Mouse (Mus musculus): Measurements from ENCODE around the gene Cutal. TPM values are rescaled to one million over a fixed set of nuclear protein-coding genes. Genes with fewer than 3 reads are reported as not detected.

Cutal gene
- polyA plus RNA-seq, 1 experiment from 2014 or later = 0.05 TPM

DNA sequence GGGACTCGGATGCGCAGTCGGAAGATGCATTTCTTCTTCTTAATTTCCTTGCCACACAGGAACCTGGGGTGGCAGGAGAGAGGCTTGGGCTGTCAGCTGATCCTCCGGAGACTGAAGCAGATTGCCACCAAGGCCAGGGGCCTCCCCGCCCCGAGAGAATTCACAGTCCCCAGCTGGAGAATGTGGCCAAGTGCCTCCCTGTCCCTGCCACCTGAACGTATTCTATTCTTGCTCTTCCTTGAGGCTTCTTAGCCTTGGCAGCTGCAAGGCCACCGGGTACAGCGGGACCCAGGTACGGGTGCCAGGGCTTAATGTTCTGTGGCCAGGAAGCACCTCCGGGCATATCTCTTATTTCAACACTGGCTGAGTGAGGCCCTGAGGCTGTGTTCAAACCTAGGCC, 25.5 kb downstream of the Cutal start:
- no peak for ATAC-seq (ENCODE audit: low FRiP score)

DNA sequence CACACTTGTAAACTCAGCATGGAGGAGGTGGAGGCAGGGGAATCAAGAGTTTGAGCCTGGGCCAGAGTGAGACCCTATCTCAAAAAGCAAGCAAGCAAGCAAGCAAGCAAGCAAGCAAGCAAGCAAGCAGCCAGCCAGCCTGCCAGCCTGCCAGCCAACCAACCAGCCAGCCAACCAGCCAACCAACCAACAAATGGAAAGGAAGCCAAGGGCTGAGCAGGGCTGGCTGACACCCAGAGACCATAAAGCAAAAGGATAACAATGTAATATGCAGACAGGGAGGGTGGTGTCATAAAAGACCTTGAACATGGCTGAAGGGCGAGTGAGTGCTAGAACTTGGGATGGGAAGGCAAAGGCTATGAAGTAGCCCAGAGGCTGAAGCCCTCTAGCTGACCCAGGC, 26.2 kb downstream of the Cutal start:
- Histone ChIP-seq H3K9me3 (ENCODE audit: control insufficient read depth, low read length) (no peaks in the 10 kb centered on the region), H3K27me3 (ENCODE audit: control insufficient read depth, insufficient read depth, low read length) (no peaks in the 10 kb centered on the region), H3K4me1 (ENCODE audit: control insufficient read depth, insufficient read depth, low read length) (no peaks in the 10 kb centered on the region; the same call in 1 of the 2 replicates), H3K36me3 (ENCODE audit: control insufficient read depth, insufficient read depth, low read length) (no peaks in the 10 kb centered on the region), H3K4me2 (no peak overlapping the region), H3K4me3 (ENCODE audit: low read depth, low read length) (no peak overlapping the region), H3K9ac (ENCODE audit: low read length) (no peak overlapping the region), H3K27ac (ENCODE audit: low read depth, low read length) (no peak overlapping the region)
- 77% methylated on average over 1 of the region's 1 CpGs for WGBS
- ATAC-seq (ENCODE audit: low FRiP score) (no peak), DNase-seq (ENCODE audit: low spot score, missing footprints) (no peak)

More for the DNA sequence above, 25.5 kb downstream of the Cutal start:
- H3K9me3 ChIP-seq (ENCODE audit: control insufficient read depth, low read length) = no peaks in the 10 kb centered on the region
- no peaks in the 10 kb centered on the region for H3K36me3 ChIP-seq (ENCODE audit: control insufficient read depth, insufficient read depth, low read length)
- no peak overlapping the region for H3K9ac ChIP-seq (ENCODE audit: low read length)
- WGBS = 83% methylated on average over 11 of the region's 11 CpGs
- no peak overlapping the region for H3K4me3 ChIP-seq (ENCODE audit: low read depth, low read length)
- no peak overlapping the region for H3K27ac ChIP-seq (ENCODE audit: low read depth, low read length)
- no peak overlapping the region for H3K4me2 ChIP-seq
- H3K27me3 ChIP-seq (ENCODE audit: control insufficient read depth, insufficient read depth, low read length) = no peaks in the 10 kb centered on the region
- no peaks in the 10 kb centered on the region; the same call in 1 of the 2 replicates for H3K4me1 ChIP-seq (ENCODE audit: control insufficient read depth, insufficient read depth, low read length)
- peak; percentile 45 for DNase-seq (ENCODE audit: low spot score, missing footprints)

DNA sequence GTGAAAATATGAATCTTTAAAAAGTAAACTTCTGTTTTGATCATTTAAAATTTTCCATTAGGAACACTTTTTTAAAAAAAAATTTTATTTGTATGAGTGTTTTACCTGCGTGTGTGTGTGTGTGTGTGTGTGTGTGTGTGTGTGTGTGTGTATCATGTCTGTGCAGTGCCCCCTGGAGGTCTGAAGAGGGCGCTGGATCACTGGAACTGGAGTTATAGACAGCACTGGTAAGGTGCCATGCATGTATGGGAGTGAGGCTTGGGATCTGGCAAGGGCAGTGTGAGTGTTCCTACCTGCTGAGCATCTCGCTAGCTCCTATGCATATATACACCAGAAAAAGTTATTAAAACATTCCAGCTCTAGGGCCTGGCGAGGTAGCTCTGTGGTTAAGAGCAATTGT, 27.5 kb downstream of the Cutal start:
- no peak overlapping the region for H3K9ac ChIP-seq (ENCODE audit: low read length)
- no peaks in the 10 kb centered on the region for H3K36me3 ChIP-seq (ENCODE audit: control insufficient read depth, insufficient read depth, low read length)
- no peak overlapping the region for H3K4me3 ChIP-seq (ENCODE audit: low read depth, low read length)
- whole genome bisulfite sequencing = 81% methylated on average over 4 of the region's 4 CpGs
- H3K27me3 ChIP-seq (ENCODE audit: control insufficient read depth, insufficient read depth, low read length) = no peaks in the 10 kb centered on the region
- H3K9me3 ChIP-seq (ENCODE audit: control insufficient read depth, low read length) = no peaks in the 10 kb centered on the region
- no peak overlapping the region for H3K27ac ChIP-seq (ENCODE audit: low read depth, low read length)
- no peak overlapping the region for H3K4me2 ChIP-seq
- no peaks in the 10 kb centered on the region; the same call in 1 of the 2 replicates for H3K4me1 ChIP-seq (ENCODE audit: control insufficient read depth, insufficient read depth, low read length)
- ATAC-seq (ENCODE audit: low FRiP score) (no peak), DNase-seq (ENCODE audit: low spot score, missing footprints) (peak; percentile 44)

DNA sequence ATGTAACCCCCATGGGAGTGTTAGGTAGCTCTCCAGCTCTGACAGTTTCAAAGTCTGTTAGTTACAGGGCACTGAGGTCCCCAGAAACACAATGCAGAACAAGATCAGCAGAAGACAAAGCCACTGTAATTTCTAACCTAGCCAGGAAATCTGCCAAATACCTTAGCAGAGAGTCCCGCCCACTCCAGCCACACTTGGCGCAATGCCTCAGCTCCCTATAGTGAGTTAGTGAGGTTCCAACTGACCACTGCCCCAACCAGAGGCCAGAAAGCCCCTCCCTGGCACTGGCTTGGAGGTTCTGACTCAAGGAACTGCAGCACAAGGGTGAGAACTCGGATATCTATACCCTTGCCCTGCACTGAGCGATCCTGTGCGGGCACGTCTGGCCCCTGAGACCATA, 28.5 kb downstream of the Cutal start:
- H3K4me2 ChIP-seq = no peak overlapping the region
- no peak overlapping the region for H3K4me3 ChIP-seq (ENCODE audit: low read depth, low read length)
- H3K36me3 ChIP-seq (ENCODE audit: control insufficient read depth, insufficient read depth, low read length) = no peaks in the 10 kb centered on the region
- H3K9me3 ChIP-seq (ENCODE audit: control insufficient read depth, low read length) = no peaks in the 10 kb centered on the region
- H3K4me1 ChIP-seq (ENCODE audit: control insufficient read depth, insufficient read depth, low read length) = no peaks in the 10 kb centered on the region; the same call in 1 of the 2 replicates
- ATAC-seq (ENCODE audit: low FRiP score) = no peak
- peak; percentile 47 for DNase-seq (ENCODE audit: low spot score, missing footprints)
- no peak overlapping the region for H3K9ac ChIP-seq (ENCODE audit: low read length)
- no peaks in the 10 kb centered on the region for H3K27me3 ChIP-seq (ENCODE audit: control insufficient read depth, insufficient read depth, low read length)
- WGBS = 89% methylated on average over 6 of the region's 6 CpGs
- no peak overlapping the region for H3K27ac ChIP-seq (ENCODE audit: low read depth, low read length)

DNA sequence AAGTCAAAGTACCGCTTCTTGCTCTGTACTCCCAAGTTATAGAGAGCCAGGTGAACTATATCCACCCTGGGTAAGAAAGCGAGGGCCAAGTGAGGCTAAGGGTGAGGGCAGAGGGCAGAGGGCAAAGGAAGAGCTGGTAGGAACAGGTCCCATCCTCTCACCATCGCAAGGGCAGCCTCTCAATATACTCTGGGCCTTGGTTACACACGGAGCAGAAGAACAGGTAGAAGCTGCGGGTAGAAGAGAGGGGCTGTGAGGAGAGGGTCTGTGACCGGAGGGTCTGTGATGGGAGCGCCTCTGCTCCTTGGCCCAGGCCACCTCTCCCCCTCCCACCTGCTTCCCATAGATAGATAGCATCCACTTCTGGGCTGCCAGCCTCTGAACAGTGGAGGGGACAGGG, 29.0 kb downstream of the Cutal start:
- 91% methylated on average over 7 of the region's 7 CpGs for WGBS
- no peak for ATAC-seq (ENCODE audit: low FRiP score)
- Histone ChIP-seq H3K27me3 (ENCODE audit: control insufficient read depth, insufficient read depth, low read length) (no peaks in the 10 kb centered on the region), H3K27ac (ENCODE audit: low read depth, low read length) (no peak overlapping the region), H3K36me3 (ENCODE audit: control insufficient read depth, insufficient read depth, low read length) (no peaks in the 10 kb centered on the region), H3K9me3 (ENCODE audit: control insufficient read depth, low read length) (no peaks in the 10 kb centered on the region), H3K4me3 (ENCODE audit: low read depth, low read length) (no peak overlapping the region), H3K9ac (ENCODE audit: low read length) (no peak overlapping the region), H3K4me2 (no peak overlapping the region), H3K4me1 (ENCODE audit: control insufficient read depth, insufficient read depth, low read length) (no peaks in the 10 kb centered on the region; the same call in 1 of the 2 replicates)
- DNase-seq (ENCODE audit: low spot score, missing footprints) = peak; percentile 2

DNA sequence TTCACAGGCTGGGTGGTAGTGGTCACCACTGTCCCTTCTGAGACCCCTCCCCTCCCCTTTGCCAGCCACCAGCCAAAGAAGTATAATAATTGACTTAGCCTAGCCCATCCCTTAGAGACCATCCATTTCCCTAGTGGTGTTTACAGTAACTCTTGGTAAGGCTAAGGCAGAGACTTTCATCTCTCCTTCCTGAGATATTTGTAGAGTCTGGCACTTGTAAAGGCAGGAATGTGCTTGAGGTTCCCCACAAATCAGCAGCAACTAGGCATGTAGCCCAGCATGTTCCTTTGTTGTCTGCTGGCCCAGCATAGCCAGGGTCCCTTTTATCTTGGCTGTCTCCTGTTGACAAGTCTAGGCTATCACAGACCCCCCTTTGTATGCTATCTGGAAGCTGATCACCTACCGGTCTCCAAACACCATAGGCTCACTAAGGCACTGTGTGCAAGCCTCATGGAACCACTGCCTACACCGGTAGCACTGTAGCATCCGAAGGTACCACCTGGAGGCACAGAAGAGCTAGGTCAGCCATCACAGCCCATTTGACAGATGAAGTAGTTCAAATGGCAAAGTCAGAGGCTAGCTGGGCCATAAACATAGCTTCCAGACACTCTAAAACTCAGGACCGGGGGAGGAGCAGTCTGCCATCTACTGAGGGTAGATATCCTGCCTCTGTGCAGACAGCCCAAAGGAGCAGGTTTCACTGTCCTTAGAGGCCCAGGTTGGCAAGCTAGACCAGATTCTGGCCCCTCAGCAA, 29.6 kb downstream of the Cutal start:
- H3K9me3 ChIP-seq (ENCODE audit: control insufficient read depth, low read length) = no peaks in the 10 kb centered on the region
- DNase-seq (ENCODE audit: low spot score, missing footprints) = peak; percentile 74
- H3K4me1 ChIP-seq (ENCODE audit: control insufficient read depth, insufficient read depth, low read length) = no peaks in the 10 kb centered on the region; the same call in 1 of the 2 replicates
- WGBS = 85% methylated on average over 4 of the region's 4 CpGs
- no peak overlapping the region for H3K27ac ChIP-seq (ENCODE audit: low read depth, low read length)
- no peaks in the 10 kb centered on the region for H3K27me3 ChIP-seq (ENCODE audit: control insufficient read depth, insufficient read depth, low read length)
- H3K9ac ChIP-seq (ENCODE audit: low read length) = no peak overlapping the region
- H3K4me3 ChIP-seq (ENCODE audit: low read depth, low read length) = no peak overlapping the region
- H3K36me3 ChIP-seq (ENCODE audit: control insufficient read depth, insufficient read depth, low read length) = no peaks in the 10 kb centered on the region
- no peak for ATAC-seq (ENCODE audit: low FRiP score)
- H3K4me2 ChIP-seq = no peak overlapping the region

DNA sequence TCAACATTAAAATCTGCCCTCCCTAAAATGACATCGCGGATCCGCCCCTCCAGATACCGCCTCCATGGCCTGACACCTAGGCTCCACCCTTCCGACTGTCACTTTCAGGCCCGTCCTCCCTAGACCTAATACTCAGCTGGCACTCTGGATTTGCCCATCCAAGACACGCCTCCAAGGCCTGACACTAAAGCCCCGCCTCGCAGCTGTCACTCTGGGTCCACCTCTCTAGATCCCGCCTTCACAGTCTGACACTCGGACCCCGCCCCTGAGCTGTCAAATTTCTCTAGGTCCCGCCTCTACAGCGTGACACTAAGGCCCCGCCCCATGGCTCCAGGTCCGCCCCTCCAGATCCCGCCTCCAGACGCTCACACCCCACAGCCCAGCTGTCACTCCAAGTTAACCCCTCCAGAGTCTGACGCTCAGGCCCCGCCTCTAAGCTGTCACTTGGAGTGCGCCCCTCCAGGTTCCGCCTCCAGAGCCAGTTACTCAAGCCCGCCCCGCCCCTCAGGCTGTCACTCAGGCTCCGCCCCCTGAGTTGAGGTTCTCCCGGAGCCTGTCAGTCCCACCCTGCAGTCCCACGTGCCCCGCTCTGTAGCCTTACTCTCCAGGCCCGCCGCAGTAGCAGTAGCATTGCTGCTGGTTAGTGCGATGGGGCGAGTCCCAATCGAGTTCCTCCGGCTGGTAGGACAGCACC, 30.8 kb downstream of the Cutal start:
- Histone ChIP-seq H3K27ac (ENCODE audit: low read depth, low read length) (no peak overlapping the region), H3K9me3 (ENCODE audit: control insufficient read depth, low read length) (no peaks in the 10 kb centered on the region), H3K4me3 (ENCODE audit: low read depth, low read length) (peak overlapping the region; percentile 23; the same call in 1 of the 2 replicates), H3K4me2 (peak overlapping the region; percentile 47), H3K36me3 (ENCODE audit: control insufficient read depth, insufficient read depth, low read length) (no peaks in the 10 kb centered on the region), H3K4me1 (ENCODE audit: control insufficient read depth, insufficient read depth, low read length) (no peaks in the 10 kb centered on the region; the same call in 1 of the 2 replicates), H3K9ac (ENCODE audit: low read length) (no peak overlapping the region), H3K27me3 (ENCODE audit: control insufficient read depth, insufficient read depth, low read length) (no peaks in the 10 kb centered on the region)
- ATAC-seq (ENCODE audit: low FRiP score) (peak; percentile 98), DNase-seq (ENCODE audit: low spot score, missing footprints) (peak; percentile 99)
- WGBS = under 1% methylated on average over 34 of the region's 34 CpGs

DNA sequence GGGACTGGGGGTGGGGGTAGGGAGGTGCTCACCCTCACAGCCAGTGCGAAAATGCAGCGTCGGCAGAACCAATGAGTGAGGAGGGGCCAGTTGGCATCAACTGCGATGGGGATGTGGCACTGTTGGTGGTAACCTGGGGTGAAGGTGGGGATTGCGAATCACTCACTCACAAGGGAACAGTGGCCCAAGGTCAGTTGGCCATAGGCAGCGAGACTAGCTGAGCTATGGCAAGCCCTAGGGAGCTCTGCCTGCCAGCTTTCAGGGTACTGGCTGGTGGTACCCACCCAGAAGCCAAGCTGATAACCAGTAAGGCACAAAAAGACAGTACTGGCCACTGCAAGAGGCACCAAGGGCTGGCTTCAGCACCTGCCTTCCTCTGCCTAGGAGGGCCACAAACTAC, 32.2 kb downstream of the Cutal start:
- Histone ChIP-seq H3K4me2 (no peak overlapping the region), H3K4me3 (ENCODE audit: low read depth, low read length) (no peak overlapping the region), H3K9me3 (ENCODE audit: control insufficient read depth, low read length) (no peaks in the 10 kb centered on the region), H3K4me1 (ENCODE audit: control insufficient read depth, insufficient read depth, low read length) (no peaks in the 10 kb centered on the region; the same call in 1 of the 2 replicates), H3K36me3 (ENCODE audit: control insufficient read depth, insufficient read depth, low read length) (no peaks in the 10 kb centered on the region), H3K9ac (ENCODE audit: low read length) (no peak overlapping the region), H3K27ac (ENCODE audit: low read depth, low read length) (no peak overlapping the region), H3K27me3 (ENCODE audit: control insufficient read depth, insufficient read depth, low read length) (no peaks in the 10 kb centered on the region; the same call in 1 of the 2 replicates)
- ATAC-seq (ENCODE audit: low FRiP score) = no peak
- DNase-seq (ENCODE audit: low spot score, missing footprints) = peak; percentile 67
- WGBS = 69% methylated on average over 6 of the region's 6 CpGs

Data from midbrain, embryonic 11.5 days (tissue).